Mouse (Mus musculus) urinary bladder, postnatal 25 days (tissue): ENCODE measurements at regions not wholly inside any gene's neighbourhood (a gene's known extent, or its start where the extent isn't known, plus 50 kb on each side); places are given as distances from the start of the nearest gene placed in this dataset.

Experiments
- DNase-seq: peaks from one replicate; pipeline ENCODE4 v3.0.0; 2022; ENCODE audit warnings: low spot score

- no peak for DNase-seq
Measured at GRCm38 (mm10) chr17:14764796-14765195, 70.8 kb upstream of the Thbs2 start.

DNA sequence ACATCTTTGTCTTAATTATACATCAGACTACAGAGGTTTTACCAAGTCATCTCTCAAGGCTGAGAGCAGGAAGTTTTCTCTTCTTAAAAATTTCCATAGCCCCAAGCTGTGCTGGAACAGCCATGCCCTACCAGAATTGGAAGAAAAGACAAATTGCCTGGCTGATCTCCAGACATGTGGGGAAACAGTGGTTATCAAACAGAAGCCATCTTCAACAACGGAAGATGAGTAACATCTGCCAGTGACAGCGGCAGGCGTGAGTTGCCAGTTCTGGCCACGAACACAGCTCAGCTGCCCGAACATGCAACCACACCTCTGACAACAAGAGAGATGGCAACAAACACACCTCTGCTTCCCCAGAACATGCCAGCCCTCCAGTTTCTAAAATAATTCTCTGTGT, 59.1 kb upstream of the Thbs2 start:
- DNase-seq: peak; percentile 19

GRCm38 (mm10) chr17:14750519-14751145, 56.6 kb upstream of the Thbs2 start:
- no peak for DNase-seq

DNA sequence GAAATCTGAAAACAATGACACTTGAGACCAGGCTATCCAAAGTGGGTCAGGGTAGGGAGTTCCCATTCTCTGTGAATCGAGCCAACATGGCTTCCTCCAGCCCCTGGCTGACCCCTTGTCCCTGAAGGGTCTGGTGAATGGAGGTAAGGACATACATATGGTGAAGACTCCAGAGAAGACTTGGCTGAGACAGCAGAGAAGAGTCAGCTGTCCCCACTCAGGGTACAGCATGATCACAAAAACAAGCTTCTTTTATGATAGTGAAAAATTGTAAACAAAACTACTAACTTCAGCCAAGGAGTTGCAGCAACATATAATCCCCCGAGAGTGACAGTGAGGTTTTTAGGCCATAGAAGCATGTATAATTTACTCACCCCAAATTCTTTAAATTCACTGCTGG, 55.2 kb upstream of the Thbs2 start:
- DNase-seq: no peak

DNA sequence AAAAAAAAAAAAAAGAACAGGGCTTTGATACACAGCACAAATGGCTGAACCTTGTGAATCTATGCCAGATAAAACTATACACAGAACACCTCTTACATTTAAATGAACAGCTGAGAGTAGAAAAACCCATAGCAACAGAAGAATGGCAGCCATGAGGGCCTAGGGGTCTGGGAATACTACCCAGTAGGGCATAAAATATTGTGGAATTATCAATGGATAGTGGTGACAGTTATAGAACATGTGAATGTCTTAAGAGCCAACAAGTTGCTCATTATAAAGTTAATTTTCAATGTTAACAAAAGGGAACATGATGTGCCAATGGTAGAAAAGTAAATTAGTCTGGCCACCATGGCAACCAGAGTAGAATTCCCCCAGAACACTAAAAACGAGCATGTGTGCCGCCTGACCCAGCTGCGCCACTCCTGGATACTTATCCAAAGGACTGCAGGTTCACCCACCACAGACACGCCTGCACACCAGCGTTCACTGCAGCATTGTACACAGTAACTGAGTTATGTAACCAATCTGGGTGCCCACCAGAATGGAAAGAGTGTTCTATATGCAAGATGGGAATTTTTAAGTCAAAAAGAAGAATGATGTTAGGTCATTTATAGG, 53.3 kb upstream of the Thbs2 start:
- DNase-seq: no peak

DNA sequence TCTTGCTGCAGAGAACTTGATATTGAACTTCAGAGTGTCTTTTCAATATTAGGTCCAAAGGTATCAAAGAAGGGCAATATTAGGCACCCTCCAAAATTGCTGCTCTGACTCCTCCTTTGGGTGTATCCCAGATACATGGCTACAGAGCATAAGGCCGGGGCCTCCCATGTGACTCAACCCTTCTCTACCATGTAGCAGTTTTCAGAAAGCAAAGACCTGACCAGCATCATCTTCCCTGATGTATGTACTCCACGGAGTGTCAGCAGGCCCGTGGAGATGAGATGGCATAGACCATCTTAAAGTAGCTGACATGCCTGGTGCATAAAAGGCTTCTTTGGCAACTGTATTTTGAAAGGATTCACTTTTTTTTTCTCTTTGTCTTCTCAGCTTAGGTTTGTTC, 51.5 kb upstream of the Thbs2 start:
- DNase-seq: no peak

GRCm38 (mm10) chr17:14744010-14744409, 50.0 kb upstream of the Thbs2 start:
- DNase-seq: no peak
